Mouse (Mus musculus): ENCODE results near the gene Procr.

Procr gene

DNA sequence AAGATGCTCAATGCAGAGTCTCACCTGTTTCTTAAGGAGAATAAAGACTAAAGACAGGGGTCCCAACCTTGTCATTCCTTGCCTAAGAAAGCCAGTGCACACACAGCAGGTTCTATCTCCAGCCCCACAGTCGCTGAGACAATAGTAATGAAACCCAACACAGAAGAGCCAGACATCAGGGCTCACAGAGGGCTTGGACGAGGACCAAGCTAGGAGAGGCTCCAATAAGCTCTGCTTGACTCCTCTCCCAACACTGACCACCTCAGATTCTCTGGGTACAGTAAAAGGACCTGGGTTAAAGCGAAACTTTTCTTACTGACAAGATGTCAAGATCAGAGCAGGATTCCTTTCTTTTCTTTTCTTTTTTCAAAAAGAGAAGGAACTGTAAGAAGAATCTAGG lies 47.7 kb downstream of the Procr start:
- DNase-seq (ENCODE audit: extremely low read depth, low read depth, low spot score): no peak

DNA sequence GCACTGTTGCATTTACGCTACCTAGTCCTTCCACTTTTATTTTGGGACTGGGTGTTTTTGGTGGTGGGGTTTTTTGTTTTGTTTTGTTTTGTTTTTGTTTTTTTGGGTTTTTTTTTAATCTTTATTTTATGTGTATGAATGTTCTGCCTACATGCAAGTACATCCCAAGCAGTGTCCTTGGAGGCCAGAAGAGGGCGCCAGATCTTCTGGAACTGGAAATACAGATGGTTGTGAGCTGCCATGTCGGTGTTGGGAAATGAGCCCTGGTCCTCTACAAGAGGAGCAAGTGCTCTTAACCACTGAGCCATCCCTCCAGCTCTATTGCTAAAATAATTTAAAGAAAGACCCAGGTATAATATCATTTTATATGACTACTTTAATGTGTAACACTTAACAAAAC lies 51.8 kb downstream of the Procr start:
- DNase-seq (ENCODE audit: extremely low read depth, low read depth, low spot score): no peak

DNA sequence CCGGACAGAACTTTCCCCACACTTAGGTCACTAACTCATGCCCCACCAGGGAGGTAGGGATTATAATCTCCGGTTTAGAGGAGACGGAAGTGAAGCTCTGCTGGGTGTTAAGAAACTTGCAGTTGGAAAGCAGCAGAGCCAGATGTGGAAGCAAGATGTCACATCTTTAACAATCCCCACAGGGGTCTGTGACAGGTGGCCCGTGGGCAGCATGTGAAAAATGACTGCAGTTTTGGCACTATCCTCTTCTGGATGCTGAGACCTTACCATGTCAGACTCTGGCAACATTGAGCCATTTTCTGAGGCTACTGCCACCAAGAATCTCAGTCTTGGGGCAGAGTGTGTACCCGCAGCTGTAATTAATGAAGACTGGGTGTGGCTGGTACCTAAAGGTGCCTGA lies 53.1 kb downstream of the Procr start:
- no peak for DNase-seq (ENCODE audit: extremely low read depth, low read depth, low spot score)

All from fat pad, adult 2 months (tissue).